Mouse (Mus musculus) stomach, postnatal 0 days (tissue): ENCODE results near the gene Glud1.

Experiments
- CTCF ChIP-seq: IDR thresholded peaks from 2 replicates; pipeline ENCODE4 v1.5.1; 2016; ENCODE audit warnings: antibody characterized with exemption, low read depth, mild to moderate bottlenecking, moderate library complexity
- EP300 ChIP-seq: optimal IDR thresholded peaks from 2 replicates; pipeline ENCODE3; 2016; ENCODE audit warnings: antibody characterized with exemption

GRCm38 (mm10) chr14:34374577-34374976 is 64.0 kb downstream of the Glud1 start, which contains the start of gene Sncg:
- TF ChIP-seq CTCF (no peak), EP300 (no peak)
